Mouse (Mus musculus): ENCODE measurements at regions not wholly inside any gene's neighbourhood (a gene's known extent, or its start where the extent isn't known, plus 50 kb on each side); places are given as distances from the start of the nearest gene placed in this dataset.

GRCm38 (mm10) chr17:48592457-48592856, 137.8 kb downstream of the Unc5cl start:
- ATAC-seq: no peak

GRCm38 (mm10) chr17:48595418-48595963, 140.8 kb downstream of the Unc5cl start:
- ATAC-seq: no peak

GRCm38 (mm10) chr17:48596406-48596805, 141.7 kb downstream of the Unc5cl start:
- no peak for ATAC-seq

GRCm38 (mm10) chr17:48597301-48597700, 142.6 kb downstream of the Unc5cl start:
- no peak for ATAC-seq

- no peak for ATAC-seq
These were observed 143.9 kb downstream of the Unc5cl start for GRCm38 (mm10) chr17:48598471-48599141.

- no peak for ATAC-seq
These were observed 145.5 kb downstream of the Unc5cl start for GRCm38 (mm10) chr17:48600176-48600575.

GRCm38 (mm10) chr17:48602554-48602953, 147.9 kb downstream of the Unc5cl start:
- no peak for ATAC-seq

GRCm38 (mm10) chr17:48606767-48607166, 152.1 kb downstream of the Unc5cl start:
- no peak for ATAC-seq

GRCm38 (mm10) chr17:48608315-48608714, 153.6 kb downstream of the Unc5cl start:
- no peak for ATAC-seq

- no peak for ATAC-seq
These were observed 155.4 kb downstream of the Unc5cl start for GRCm38 (mm10) chr17:48610107-48610506.

GRCm38 (mm10) chr17:48610806-48611205, 156.1 kb downstream of the Unc5cl start:
- no peak for ATAC-seq

GRCm38 (mm10) chr17:48613491-48613890, 158.8 kb downstream of the Unc5cl start:
- ATAC-seq: no peak

GRCm38 (mm10) chr17:48615248-48615647, 160.5 kb downstream of the Unc5cl start:
- no peak for ATAC-seq

GRCm38 (mm10) chr17:48616205-48616604, 161.5 kb downstream of the Unc5cl start:
- no peak for ATAC-seq

- ATAC-seq: no peak
These were observed 166.2 kb downstream of the Unc5cl start for GRCm38 (mm10) chr17:48620896-48621295.

- ATAC-seq: no peak
These were observed 167.0 kb downstream of the Unc5cl start for GRCm38 (mm10) chr17:48621676-48622075.

- no peak for ATAC-seq
These were observed 170.2 kb downstream of the Unc5cl start for GRCm38 (mm10) chr17:48624937-48625336.

- no peak for ATAC-seq
These were observed 171.3 kb downstream of the Unc5cl start for GRCm38 (mm10) chr17:48625971-48626370.

- ATAC-seq: no peak
These were observed 184.9 kb downstream of the Unc5cl start for GRCm38 (mm10) chr17:48639611-48640010.

- ATAC-seq: no peak
These were observed 188.9 kb downstream of the Unc5cl start for GRCm38 (mm10) chr17:48643533-48644019.

- no peak for ATAC-seq
These were observed 190.4 kb downstream of the Unc5cl start for GRCm38 (mm10) chr17:48645056-48645455.

GRCm38 (mm10) chr17:48646626-48647195, 192.0 kb downstream of the Unc5cl start:
- peak; percentile 58 for ATAC-seq

- ATAC-seq: peak; percentile 84
These were observed 192.7 kb downstream of the Unc5cl start for GRCm38 (mm10) chr17:48647431-48647830.

- no peak for ATAC-seq
These were observed 195.9 kb downstream of the Unc5cl start for GRCm38 (mm10) chr17:48650556-48650955.

All from inflammation-experienced regulatory T-cells, adult 6 months (primary cell).